Mouse (Mus musculus): ENCODE data around the gene Gm20388.

The Gm20388 gene

GRCm38 (mm10) chr8:121544276-121544785 is 1633.7 kb downstream of the Gm20388 start, which contains the start of gene 1700018B08Rik:
1700018B08Rik (minus strand) TSS chr8:121544320.
- no peak for DNase-seq (ENCODE audit: low spot score)

- DNase-seq (ENCODE audit: low spot score) = no peak
These were observed 1634.3 kb downstream of the Gm20388 start for GRCm38 (mm10) chr8:121544936-121545335.

GRCm38 (mm10) chr8:121547132-121547531 is 1636.5 kb downstream of the Gm20388 start:
- DNase-seq (ENCODE audit: low spot score) = peak; percentile 65

- DNase-seq (ENCODE audit: low spot score) = no peak
These were observed 1639.4 kb downstream of the Gm20388 start for GRCm38 (mm10) chr8:121550056-121550455.

- DNase-seq (ENCODE audit: low spot score) = no peak
These were observed 1640.7 kb downstream of the Gm20388 start for GRCm38 (mm10) chr8:121551065-121551985.

- no peak for DNase-seq (ENCODE audit: low spot score)
These were observed 1641.9 kb downstream of the Gm20388 start for GRCm38 (mm10) chr8:121552506-121552905.

- DNase-seq (ENCODE audit: low spot score) = no peak
These were observed 1643.3 kb downstream of the Gm20388 start for GRCm38 (mm10) chr8:121553831-121554475.

- DNase-seq (ENCODE audit: low spot score) = no peak
These were observed 1647.1 kb downstream of the Gm20388 start for GRCm38 (mm10) chr8:121557746-121558145.

- DNase-seq (ENCODE audit: low spot score) = no peak
These were observed 1647.9 kb downstream of the Gm20388 start for GRCm38 (mm10) chr8:121558538-121558937.

- no peak for DNase-seq (ENCODE audit: low spot score)
These were observed 1649.2 kb downstream of the Gm20388 start for GRCm38 (mm10) chr8:121559801-121560200.

- DNase-seq (ENCODE audit: low spot score) = no peak
These were observed 1649.9 kb downstream of the Gm20388 start for GRCm38 (mm10) chr8:121560432-121561100.

GRCm38 (mm10) chr8:121561636-121562345 is 1651.2 kb downstream of the Gm20388 start:
- no peak for DNase-seq (ENCODE audit: low spot score)

- DNase-seq (ENCODE audit: low spot score) = no peak
These were observed 1652.3 kb downstream of the Gm20388 start for GRCm38 (mm10) chr8:121562941-121563351.

GRCm38 (mm10) chr8:121563701-121564100 is 1653.1 kb downstream of the Gm20388 start:
- no peak for DNase-seq (ENCODE audit: low spot score)

GRCm38 (mm10) chr8:121568321-121568720 is 1657.7 kb downstream of the Gm20388 start:
- DNase-seq (ENCODE audit: low spot score) = no peak

GRCm38 (mm10) chr8:121570335-121570734 is 1659.7 kb downstream of the Gm20388 start:
- DNase-seq (ENCODE audit: low spot score) = no peak

- no peak for DNase-seq (ENCODE audit: low spot score)
These were observed 1660.2 kb downstream of the Gm20388 start for GRCm38 (mm10) chr8:121570801-121571200.

GRCm38 (mm10) chr8:121572121-121572520 is 1661.5 kb downstream of the Gm20388 start:
- DNase-seq (ENCODE audit: low spot score) = no peak

GRCm38 (mm10) chr8:121573275-121573674 is 1662.6 kb downstream of the Gm20388 start:
- DNase-seq (ENCODE audit: low spot score) = no peak

- no peak for DNase-seq (ENCODE audit: low spot score)
These were observed 1665.0 kb downstream of the Gm20388 start for GRCm38 (mm10) chr8:121575661-121576060.

Data from T-cell, adult 2 months (primary cell).